Mouse (Mus musculus) stomach, embryonic 14.5 days (tissue): Measurements from ENCODE around the gene Scarb1. TPM values are rescaled to one million over a fixed set of nuclear protein-coding genes. Genes with fewer than 3 reads are reported as not detected.

ENCODE experiments used
- ATAC-seq: fragments of 200-750 bp; cut with Nextera tagmentation; 2 replicates; pipeline ENCODE4 v1.8.0; 2017; ENCODE audit warnings: low read depth, moderate TSS enrichment; ENCODE audit not compliant: insufficient number of reproducible peaks, insufficient read depth, low FRiP score
- H3K27ac ChIP-seq: fragments of 300-500 bp; sonication (generic); 2 replicates; pipeline ENCODE4 v1.5.1; 2014; ENCODE audit warnings: mild to moderate bottlenecking, low read length, moderate library complexity, mixed read lengths
- H3K27me3 ChIP-seq: fragments of 300-500 bp; sonication (generic); 2 replicates; pipeline ENCODE4 v1.6.1; 2014; ENCODE audit warnings: low read length, control low read depth, mixed read lengths; ENCODE audit not compliant: control insufficient read depth, insufficient read depth
- H3K36me3 ChIP-seq: fragments of 300-500 bp; sonication (generic); 2 replicates; pipeline ENCODE4 v1.6.1; 2014; ENCODE audit warnings: mild to moderate bottlenecking, control low read depth, low read length, moderate library complexity, mixed read lengths; ENCODE audit not compliant: control insufficient read depth, insufficient read depth
- H3K4me1 ChIP-seq: fragments of 300-500 bp; sonication (generic); 2 replicates; pipeline ENCODE4 v1.6.1; 2014; ENCODE audit warnings: low read length, control low read depth, mixed read lengths; ENCODE audit not compliant: control insufficient read depth, insufficient read depth
- H3K4me2 ChIP-seq: fragments of 300-500 bp; sonication (generic); replicated peaks from 2 replicates; pipeline ENCODE4 v1.6.1; 2014; ENCODE audit warnings: low read depth, low read length, control low read depth
- H3K4me3 ChIP-seq: fragments of 300-500 bp; sonication (generic); 2 replicates; pipeline ENCODE4 v1.5.1; 2014; ENCODE audit warnings: low read depth, low read length, control low read depth
- H3K9ac ChIP-seq: fragments of 300-500 bp; sonication (generic); replicated peaks from 2 replicates; pipeline ENCODE4 v1.6.1; 2014; ENCODE audit warnings: low read depth, mild to moderate bottlenecking, control low read depth, low read length, moderate library complexity, mixed read lengths
- H3K9me3 ChIP-seq: fragments of 300-500 bp; sonication (generic); 2 replicates; pipeline ENCODE4 v1.6.1; 2016; ENCODE audit warnings: low read depth, low read length, control low read depth; ENCODE audit not compliant: control insufficient read depth
- WGBS: fragments of 180-500 bp; shearing (Covaris S2); extraction: QIAGEN DNeasy Blood & Tissue Kit; methylation state at CpG from one replicate; pipeline ENCODE4 v1.1.7; 2014; 5-methylcytosine and 5-hydroxymethylcytosine counted together
- polyA plus RNA-seq: library from polyadenylated mRNA; unstranded; fragments of >200 nt; fragmentation: Nextera tagmentation; extraction: Ambion mirVana; gene quantifications from 2 replicates; pipeline ENCODE4 v1.2.1, GENCODE M21; 2014

Gene Scarb1
- polyA plus RNA-seq, 1 experiment from 2014 or later, result 47.1 TPM

GRCm38 (mm10) chr5:125313991-125314390 lies 26.9 kb downstream of the Scarb1 start:
- Histone ChIP-seq H3K4me2 (no peak overlapping the region), H3K27me3 (no peaks in the 10 kb centered on the region), H3K9me3 (no peaks in the 10 kb centered on the region), H3K36me3 (no peaks in the 10 kb centered on the region), H3K4me1 (no peaks in the 10 kb centered on the region), H3K27ac (no peak overlapping the region), H3K9ac (no peak overlapping the region), H3K4me3 (no peak overlapping the region)
- ATAC-seq, result no peak
- WGBS, result 84% methylated on average over 11 of the region's 11 CpGs

- Histone ChIP-seq H3K4me2 (no peak overlapping the region), H3K27ac (no peak overlapping the region), H3K27me3 (no peaks in the 10 kb centered on the region), H3K9me3 (no peaks in the 10 kb centered on the region), H3K4me1 (no peaks in the 10 kb centered on the region), H3K9ac (no peak overlapping the region), H3K4me3 (no peak overlapping the region), H3K36me3 (no peaks in the 10 kb centered on the region)
- ATAC-seq, result no peak
- WGBS, result 82% methylated on average over 13 of the region's 13 CpGs
Measured at GRCm38 (mm10) chr5:125312970-125313597, 27.8 kb downstream of the Scarb1 start.

- H3K4me1 ChIP-seq, result no peaks in the 10 kb centered on the region
- no peak overlapping the region for H3K4me2 ChIP-seq
- no peaks in the 10 kb centered on the region for H3K9me3 ChIP-seq
- no peaks in the 10 kb centered on the region for H3K36me3 ChIP-seq
- no peak overlapping the region for H3K27ac ChIP-seq
- no peak overlapping the region for H3K9ac ChIP-seq
- no peak overlapping the region for H3K4me3 ChIP-seq
- 70% methylated on average over 2 of the region's 2 CpGs for WGBS
- H3K27me3 ChIP-seq, result no peaks in the 10 kb centered on the region
- ATAC-seq, result no peak
Measured at GRCm38 (mm10) chr5:125310986-125311385, 29.9 kb downstream of the Scarb1 start.

GRCm38 (mm10) chr5:125309193-125309592 lies 31.7 kb downstream of the Scarb1 start:
- Histone ChIP-seq H3K4me1 (0 out of 2 replicates have a peak, but pooled peaks cover under 1% of the 10 kb centered on the region), H3K36me3 (no peaks in the 10 kb centered on the region), H3K4me2 (no peak overlapping the region), H3K27ac (no peak overlapping the region), H3K9me3 (no peaks in the 10 kb centered on the region), H3K4me3 (no peak overlapping the region), H3K27me3 (no peaks in the 10 kb centered on the region), H3K9ac (no peak overlapping the region)
- WGBS, result 74% methylated on average over 7 of the region's 7 CpGs
- no peak for ATAC-seq

GRCm38 (mm10) chr5:125306824-125307223 lies 34.1 kb downstream of the Scarb1 start:
- H3K9ac ChIP-seq, result no peak overlapping the region
- H3K27ac ChIP-seq, result no peak overlapping the region
- no peak overlapping the region for H3K4me2 ChIP-seq
- H3K9me3 ChIP-seq, result no peaks in the 10 kb centered on the region
- no peaks in the 10 kb centered on the region for H3K36me3 ChIP-seq
- H3K4me1 ChIP-seq, result 0 out of 2 replicates have a peak, but pooled peaks cover 2% of the 10 kb centered on the region
- H3K4me3 ChIP-seq, result no peak overlapping the region
- ATAC-seq, result no peak
- no peaks in the 10 kb centered on the region for H3K27me3 ChIP-seq
- WGBS, result 72% methylated on average over 13 of the region's 13 CpGs

- Histone ChIP-seq H3K9me3 (no peaks in the 10 kb centered on the region), H3K36me3 (no peaks in the 10 kb centered on the region), H3K27me3 (no peaks in the 10 kb centered on the region), H3K4me2 (no peak overlapping the region), H3K4me3 (no peak overlapping the region), H3K27ac (no peak overlapping the region), H3K4me1 (0 out of 2 replicates have a peak, but pooled peaks cover 2% of the 10 kb centered on the region), H3K9ac (no peak overlapping the region)
- no peak for ATAC-seq
- WGBS, result 81% methylated on average over 7 of the region's 7 CpGs
Measured at GRCm38 (mm10) chr5:125306372-125306771, 34.5 kb downstream of the Scarb1 start.

GRCm38 (mm10) chr5:125305229-125306081 lies 35.4 kb downstream of the Scarb1 start:
- H3K27ac ChIP-seq, result no peak overlapping the region
- H3K36me3 ChIP-seq, result no peaks in the 10 kb centered on the region
- WGBS, result 62% methylated on average over 14 of the region's 14 CpGs
- no peak overlapping the region for H3K9ac ChIP-seq
- H3K4me3 ChIP-seq, result no peak overlapping the region
- no peaks in the 10 kb centered on the region for H3K9me3 ChIP-seq
- peak; percentile 24; the same call in 1 of the 2 replicates for ATAC-seq
- no peaks in the 10 kb centered on the region for H3K27me3 ChIP-seq
- H3K4me1 ChIP-seq, result 0 out of 2 replicates have a peak, but pooled peaks cover 2% of the 10 kb centered on the region
- no peak overlapping the region for H3K4me2 ChIP-seq

- ATAC-seq, result peak; percentile 81
- H3K4me3 ChIP-seq, result no peak overlapping the region
Measured at GRCm38 (mm10) chr5:125304245-125304856, 36.5 kb downstream of the Scarb1 start.

More at GRCm38 (mm10) chr5:125304245-125304856, 36.5 kb downstream of the Scarb1 start:
- H3K9me3 ChIP-seq, result no peaks in the 10 kb centered on the region
- H3K36me3 ChIP-seq, result peaks cover 3% of the 10 kb centered on the region; the same call in 1 of the 2 replicates
- H3K4me2 ChIP-seq, result peak overlapping the region; percentile 13; the same call in 1 of the 2 replicates
- no peaks in the 10 kb centered on the region for H3K27me3 ChIP-seq
- WGBS, result 21% methylated on average over 18 of the region's 18 CpGs
- H3K27ac ChIP-seq, result no peak overlapping the region
- 0 out of 2 replicates have a peak, but pooled peaks cover 2% of the 10 kb centered on the region for H3K4me1 ChIP-seq
- H3K9ac ChIP-seq, result no peak overlapping the region
